Mouse (Mus musculus): ENCODE results near the gene Copz2.

DNA sequence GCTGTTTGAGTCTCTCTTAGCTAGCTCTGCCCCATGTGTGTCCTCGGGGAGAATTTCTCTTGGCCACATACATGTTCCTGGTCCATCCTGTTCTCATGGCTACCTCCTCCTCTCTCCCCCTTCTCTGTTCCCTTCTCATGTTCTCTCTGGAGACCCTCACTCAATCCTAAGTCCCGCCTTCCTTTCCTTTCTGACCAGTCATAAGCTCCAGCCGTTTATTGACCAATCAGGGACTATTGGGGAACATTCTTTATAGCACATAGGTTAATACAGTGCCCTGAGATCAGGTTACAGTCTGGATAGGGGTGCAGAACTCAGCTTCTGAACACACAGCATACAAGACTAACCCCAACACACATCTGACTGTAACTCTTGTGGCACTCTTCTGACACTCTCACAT, 2.4 kb upstream of the Copz2 start:
- TF ChIP-seq POLR2A (IDR thresholded peaks at IDR 0.05; ENCODE audit: insufficient read depth, low read length), result no peak
- no peak for TF ChIP-seq CTCF (IDR thresholded peaks at IDR 0.05; ENCODE audit: low read depth, low read length)
